Mouse (Mus musculus): Measurements from ENCODE around the gene Trim62. TPM values are rescaled to one million over a fixed set of nuclear protein-coding genes. Genes with fewer than 3 reads are reported as not detected.
A peak's percentile ranks its signal among the peaks of the same experiment; 100 is the strongest.
"Not testable (repeated sequence)": the region's sequence is repeated elsewhere in the genome, so short reads cannot be mapped to it uniquely, and the experiment has no call there.

Trim62 gene
- 10 to 100 TPM; 13.0 to 14.2 TPM for total RNA-seq (2021)
- long read RNA-seq, experiment 1, transcript Trim62-201 (5 exons, 3,752 nt): major isoform, 29 of 33 reads
- long read RNA-seq, experiment 1, partial matches to known transcripts: 2 of 33 reads
- long read RNA-seq, experiment 1, other reads (novel, unspliced or antisense): 2 of 33 reads
- long read RNA-seq, experiment 2, transcript Trim62-201 (5 exons, 3,752 nt): major isoform, 24 of 27 reads
- long read RNA-seq, experiment 2, partial matches to known transcripts: 1 of 27 reads
- long read RNA-seq, experiment 2, other reads (novel, unspliced or antisense): 2 of 27 reads

DNA sequence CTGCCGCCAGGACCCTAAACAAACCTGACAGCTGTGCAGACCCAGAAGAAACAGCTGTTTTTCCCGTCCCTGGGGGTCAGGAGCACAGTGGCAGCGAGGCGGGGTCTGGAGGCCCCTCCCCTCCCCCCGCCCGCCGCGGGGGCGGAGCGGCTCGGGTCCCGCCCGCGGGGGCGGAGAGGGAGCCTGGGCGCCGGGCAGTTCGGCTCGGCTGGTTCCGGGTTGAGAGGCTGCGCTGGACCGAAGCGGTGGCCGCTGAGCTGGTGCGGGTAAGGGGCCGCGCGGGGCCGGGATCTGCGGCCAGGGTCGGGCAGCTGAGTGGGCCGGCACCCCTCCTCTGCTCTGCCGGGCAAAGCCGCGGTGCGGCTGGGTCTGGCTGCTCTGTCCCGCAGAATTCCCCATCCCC lies at the start of gene Trim62:
TSS of gene Trim62 (plus strand) at position 202 of the 403 bp plus-strand sequence.
- Histone ChIP-seq H3K27ac (peak within 1 kb of the TSS; percentile 79), H3K4me3 (peak within 1 kb of the TSS; percentile 57)
- TF ChIP-seq CTCF (conservative IDR thresholded peaks at IDR 0.05): 0 out of 2 replicates have a peak, but pooled peaks have one; percentile 21
- DNase-seq (ENCODE audit: low spot score in 2 of 2): peak; percentile 45 to 56

DNA sequence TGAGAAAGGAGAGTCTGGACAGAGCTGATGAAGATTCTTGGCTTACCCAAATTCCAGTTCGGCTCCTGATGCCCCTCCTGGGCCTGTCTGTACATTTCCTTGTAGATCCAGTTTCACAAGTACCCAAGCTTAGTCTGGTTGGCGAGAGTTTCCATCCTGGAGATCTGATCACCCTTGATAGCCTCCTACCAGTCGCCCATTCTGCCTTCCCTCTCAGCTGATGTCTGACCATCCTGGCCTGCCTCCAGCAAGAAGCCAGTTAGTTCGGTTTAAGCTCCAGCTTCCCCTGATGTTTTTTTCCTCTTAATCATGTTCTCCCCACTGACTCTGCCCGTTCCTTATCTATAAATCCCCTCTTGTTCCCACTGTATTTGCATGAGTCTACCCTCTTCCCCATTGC lies 45.2 kb upstream of the Trim62 start:
- no peak for DNase-seq (ENCODE audit: low spot score in 2 of 2)
- TF ChIP-seq CTCF (conservative IDR thresholded peaks at IDR 0.05): no peak
- Histone ChIP-seq H3K4me3 (no peak overlapping the region), H3K27ac (no peak overlapping the region)

DNA sequence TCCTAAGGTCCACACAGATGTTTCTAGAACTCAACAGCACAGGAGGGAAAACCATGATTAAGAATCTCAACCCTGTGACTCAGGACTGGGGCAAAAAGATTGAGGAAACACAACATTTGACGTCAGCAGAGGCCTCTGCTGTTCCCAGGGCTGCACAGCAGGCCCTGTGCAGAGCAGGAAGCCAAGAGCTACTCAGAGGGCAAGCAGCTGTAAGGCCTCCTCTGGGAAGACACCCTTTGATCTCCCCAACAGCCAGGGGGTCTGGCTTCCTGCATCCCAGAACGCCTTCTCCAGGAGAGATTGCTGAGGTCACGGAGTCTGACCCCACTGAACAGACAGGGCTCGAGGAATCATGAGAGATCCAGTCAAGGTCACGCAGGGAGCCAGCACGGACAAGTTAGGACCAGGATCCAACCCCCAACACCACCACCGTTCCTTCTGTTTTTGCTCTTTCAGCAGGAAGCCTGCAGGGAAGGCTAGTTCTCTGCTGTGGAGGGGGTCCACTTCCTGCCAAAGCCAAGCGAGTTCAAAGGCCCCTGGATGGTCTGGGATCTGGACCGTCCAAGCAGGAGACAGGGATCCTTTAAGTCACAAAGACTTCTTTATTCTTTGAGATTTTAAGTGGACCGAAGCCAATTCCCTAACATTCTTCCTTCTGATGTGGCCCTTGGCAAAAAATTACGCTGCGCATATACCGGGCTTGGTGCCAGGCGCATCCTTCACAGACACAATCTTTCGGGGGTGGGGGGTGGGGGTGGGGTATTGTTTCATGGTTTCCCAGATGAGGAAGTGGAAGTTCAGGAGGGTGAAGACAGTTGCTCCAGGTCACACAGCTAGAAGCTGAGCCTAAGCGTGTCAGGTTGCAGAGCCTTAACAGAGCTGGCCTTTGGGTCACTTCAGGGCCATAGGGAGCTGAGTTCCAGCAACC lies 43.3 kb upstream of the Trim62 start:
- peak overlapping the region; percentile 51 for H3K27ac ChIP-seq
- no peak overlapping the region for H3K4me3 ChIP-seq
- DNase-seq (ENCODE audit: low spot score in 2 of 2): no peak
- no peak for TF ChIP-seq CTCF (conservative IDR thresholded peaks at IDR 0.05)

DNA sequence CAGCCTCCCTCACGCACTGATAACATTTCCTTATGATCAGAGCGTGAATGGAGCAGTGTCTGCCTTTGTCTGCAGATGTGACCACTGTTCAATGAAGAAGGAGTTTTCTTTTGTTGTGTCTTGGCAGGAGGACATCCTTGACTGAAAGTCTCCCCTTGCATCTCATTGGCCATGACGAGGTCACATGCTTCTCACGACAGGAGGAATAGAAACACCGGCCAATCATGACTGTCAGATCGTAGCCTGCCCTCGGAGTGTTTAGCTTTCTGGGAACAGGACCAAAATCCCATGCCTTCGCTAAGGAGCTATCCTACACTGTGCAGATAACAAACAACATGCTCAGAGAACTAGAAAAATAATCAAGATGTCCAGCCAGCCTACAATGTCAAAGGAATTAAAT lies 42.1 kb upstream of the Trim62 start:
- no peak for DNase-seq (ENCODE audit: low spot score in 2 of 2)
- H3K27ac ChIP-seq: no peak overlapping the region
- no peak for TF ChIP-seq CTCF (conservative IDR thresholded peaks at IDR 0.05)
- H3K4me3 ChIP-seq: no peak overlapping the region

DNA sequence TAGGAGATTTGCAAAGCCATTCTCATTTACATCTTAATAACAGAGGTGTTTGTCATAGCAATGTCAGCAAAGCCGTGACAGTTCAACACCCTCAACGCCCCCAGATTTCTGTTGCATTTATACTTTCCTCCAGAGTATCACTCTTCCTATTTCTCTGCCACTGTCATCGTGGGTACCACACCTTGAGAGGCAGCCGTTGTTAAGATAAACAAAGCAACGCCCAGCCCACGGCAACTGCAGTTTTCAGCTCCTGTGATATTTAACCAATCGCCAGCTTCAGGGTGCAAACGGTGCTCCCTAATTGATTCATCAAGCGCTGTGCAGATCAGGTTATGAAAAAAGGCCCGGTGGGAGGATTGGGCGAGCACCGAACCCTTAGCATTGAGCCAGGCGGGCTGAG lies 38.8 kb upstream of the Trim62 start:
- no peak for TF ChIP-seq CTCF (conservative IDR thresholded peaks at IDR 0.05)
- no peak overlapping the region for H3K4me3 ChIP-seq
- H3K27ac ChIP-seq: no peak overlapping the region
- DNase-seq (ENCODE audit: low spot score in 2 of 2): no peak

DNA sequence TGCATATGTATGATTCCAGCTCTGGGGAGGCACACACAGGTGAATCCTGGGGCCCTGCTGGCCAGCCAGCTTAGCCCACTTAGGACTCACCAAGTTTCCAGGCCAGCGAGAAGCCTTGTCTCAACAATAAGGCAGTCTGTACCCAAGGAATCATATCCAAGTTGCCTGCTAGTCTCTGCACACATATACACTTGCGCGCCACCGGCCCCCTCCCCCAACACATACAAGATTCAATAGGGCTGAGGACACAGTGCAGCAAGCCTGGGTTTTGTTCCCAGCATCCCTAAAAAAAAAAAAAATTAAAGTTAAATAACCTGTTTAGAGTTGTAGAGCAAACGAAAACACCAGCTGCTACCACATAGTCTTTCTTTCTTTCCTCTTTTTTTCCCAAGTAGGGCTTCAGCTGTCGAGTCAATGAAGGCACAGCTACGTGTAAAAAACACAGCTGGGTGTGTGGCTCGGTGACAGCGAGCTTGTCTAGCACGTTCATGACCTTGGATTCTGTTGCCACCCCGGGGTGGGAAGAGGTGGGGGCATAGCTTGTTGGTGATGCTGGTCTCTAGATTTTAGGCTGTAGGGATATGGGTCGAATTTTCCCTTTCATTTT lies 37.9 kb upstream of the Trim62 start:
- no peak for DNase-seq (ENCODE audit: low spot score in 2 of 2)
- Histone ChIP-seq H3K27ac (no peak overlapping the region), H3K4me3 (no peak overlapping the region)
- TF ChIP-seq CTCF (conservative IDR thresholded peaks at IDR 0.05): no peak

- DNase-seq (ENCODE audit: low spot score in 2 of 2): no peak
- H3K27ac ChIP-seq: no peak overlapping the region
- TF ChIP-seq CTCF (conservative IDR thresholded peaks at IDR 0.05): no peak
- H3K4me3 ChIP-seq: no peak overlapping the region
Measured at GRCm38 (mm10) chr4:128848961-128849360, 34.4 kb upstream of the Trim62 start.

DNA sequence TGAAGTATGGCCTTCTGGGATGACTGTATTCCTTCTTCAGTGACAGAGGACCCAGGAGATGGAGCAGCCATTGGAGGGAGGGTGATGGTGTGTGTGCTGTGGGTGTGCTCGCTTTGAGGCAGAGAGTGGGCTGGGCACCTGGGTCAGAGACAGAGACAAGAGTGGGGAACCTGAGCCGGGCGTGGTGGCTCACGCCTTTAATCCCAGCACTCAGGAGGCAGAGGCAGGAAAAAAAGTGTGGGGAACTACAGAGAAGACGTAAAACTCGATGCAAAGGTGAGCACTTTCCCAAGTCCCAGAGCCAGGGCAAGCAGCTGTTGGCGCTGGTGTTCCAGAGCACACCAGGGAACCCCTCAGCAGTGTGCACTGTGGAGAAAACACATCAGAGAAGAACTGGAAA lies 33.7 kb upstream of the Trim62 start:
- TF ChIP-seq CTCF (conservative IDR thresholded peaks at IDR 0.05): no peak
- Histone ChIP-seq H3K27ac (no peak overlapping the region), H3K4me3 (no peak overlapping the region)
- no peak for DNase-seq (ENCODE audit: low spot score in 2 of 2)

- no peak for TF ChIP-seq CTCF (conservative IDR thresholded peaks at IDR 0.05)
- DNase-seq (ENCODE audit: low spot score in 2 of 2): no peak
- Histone ChIP-seq H3K4me3 (no peak overlapping the region), H3K27ac (no peak overlapping the region)
Measured at GRCm38 (mm10) chr4:128852266-128852887, 31.0 kb upstream of the Trim62 start.

- Histone ChIP-seq H3K27ac (no peak overlapping the region), H3K4me3 (no peak overlapping the region)
- no peak for TF ChIP-seq CTCF (conservative IDR thresholded peaks at IDR 0.05)
- no peak for DNase-seq (ENCODE audit: low spot score in 2 of 2)
Measured at GRCm38 (mm10) chr4:128853117-128853516, 30.3 kb upstream of the Trim62 start.

GRCm38 (mm10) chr4:128855613-128856040 lies 27.8 kb upstream of the Trim62 start:
- no peak overlapping the region for H3K4me3 ChIP-seq
- no peak for DNase-seq (ENCODE audit: low spot score in 2 of 2)
- no peak overlapping the region for H3K27ac ChIP-seq
- TF ChIP-seq CTCF (conservative IDR thresholded peaks at IDR 0.05): no peak

DNA sequence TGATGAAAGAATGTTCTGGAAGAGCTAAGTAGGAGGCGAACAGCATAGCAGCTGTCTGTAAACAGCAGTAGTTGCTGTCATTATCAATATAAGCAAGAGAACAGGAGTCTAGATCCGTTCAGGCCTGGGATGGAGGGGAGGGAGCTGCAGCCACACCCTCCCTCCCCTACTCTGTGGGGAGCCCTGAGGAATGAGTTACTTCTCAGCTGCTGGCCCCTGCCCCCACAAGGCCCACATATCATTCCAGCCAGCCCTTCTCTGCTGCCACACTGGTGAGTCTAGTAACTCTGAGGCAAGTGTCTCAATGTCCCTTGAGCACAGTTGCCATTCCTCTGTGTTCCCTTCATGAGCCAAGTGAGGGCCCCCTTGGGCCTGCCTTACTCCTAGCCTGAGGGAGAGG lies 26.2 kb upstream of the Trim62 start:
- H3K4me3 ChIP-seq: no peak overlapping the region
- no peak for TF ChIP-seq CTCF (conservative IDR thresholded peaks at IDR 0.05)
- DNase-seq (ENCODE audit: low spot score in 2 of 2): no peak
- no peak overlapping the region for H3K27ac ChIP-seq

DNA sequence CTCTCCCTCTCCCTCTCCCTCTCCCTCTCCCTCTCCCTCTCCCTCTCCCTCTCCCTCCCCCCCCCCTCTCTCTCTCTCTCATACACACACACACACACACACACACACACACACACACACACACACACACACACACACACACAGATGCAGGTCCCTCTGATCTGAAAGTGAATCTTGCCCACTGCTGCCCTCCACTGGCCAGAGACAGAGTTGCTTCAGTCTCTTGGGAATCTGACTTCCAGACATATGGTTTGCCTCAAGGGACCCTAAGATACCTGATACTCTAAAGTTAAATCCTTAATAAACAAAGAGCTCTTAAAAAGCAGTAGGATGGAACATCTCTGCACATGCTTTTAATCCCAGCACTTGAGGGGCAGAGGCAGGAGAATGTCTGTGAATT lies 25.2 kb upstream of the Trim62 start:
- H3K4me3 ChIP-seq, H3K27ac ChIP-seq: not testable (repeated sequence)
- peak; percentile 73 for TF ChIP-seq CTCF (conservative IDR thresholded peaks at IDR 0.05)
- peak; percentile 65 to 86 for DNase-seq (ENCODE audit: low spot score in 2 of 2)

All from layer of hippocampus, adult 2 months (tissue).